In genomic region chr12:84911640-84912039, GRCm38 (mm10) we compare ENCODE assay signal across 16 mouse cellular contexts.
"Had no signal": no experiment of that assay in that cellular context is flagged by ENCODE, and none has a peak within 500 bp of the region (broad histone marks: within the 10 kb centered on the region; RNA-seq: fewer than 3 reads in every experiment).

No protein-coding gene starts in this region.

- H3K9me3 ChIP-seq: liver, embryonic 13.5 days; midbrain, embryonic 12.5 days; midbrain, embryonic 15.5 days; neural tube, embryonic 12.5 days; neural tube, embryonic 15.5 days had no signal

- ATAC-seq: lung, postnatal 0 days; midbrain, embryonic 15.5 days had no signal

- H3K9ac ChIP-seq: liver, embryonic 13.5 days; lung, embryonic 14.5 days; midbrain, embryonic 12.5 days; midbrain, embryonic 15.5 days; neural tube, embryonic 12.5 days; neural tube, embryonic 15.5 days had no signal

- H3K27me3 ChIP-seq: liver, embryonic 13.5 days; midbrain, embryonic 12.5 days; midbrain, embryonic 15.5 days; neural tube, embryonic 12.5 days; neural tube, embryonic 15.5 days had no signal

- H3K4me1 ChIP-seq: liver, embryonic 13.5 days had no signal

- H3K36me3 ChIP-seq: neural tube, embryonic 12.5 days had no signal

- H3K4me3 ChIP-seq: left cerebral cortex, adult 2 months; liver, embryonic 13.5 days; midbrain, embryonic 12.5 days; midbrain, embryonic 15.5 days; neural tube, embryonic 12.5 days; neural tube, embryonic 15.5 days had no signal

- H3K4me2 ChIP-seq: liver, embryonic 13.5 days; lung, embryonic 14.5 days; midbrain, embryonic 12.5 days; midbrain, embryonic 15.5 days; neural tube, embryonic 12.5 days; neural tube, embryonic 15.5 days had no signal

- DNase-seq: kidney, adult 9 months; kidney, postnatal 14 days; layer of hippocampus, postnatal 36 days; liver, embryonic 13.5 days; lung, embryonic 14.5 days; thymus, adult 2 months; thymus, postnatal 14 days; thymus, postnatal 4 days had no signal

- H3K27ac ChIP-seq: left cerebral cortex, adult 2 months; liver, embryonic 13.5 days; macrophage; midbrain, embryonic 12.5 days; midbrain, embryonic 15.5 days; neural tube, embryonic 12.5 days; neural tube, embryonic 15.5 days; stomach, postnatal 0 days had no signal
